Mouse (Mus musculus) cerebellum, postnatal 14 days (tissue): ENCODE measurements around the gene Tada3.

Experiments used
- DNase-seq, 2 experiments: peaks; one replicate each; pipeline ENCODE4 v3.0.0; 2021; ENCODE audit warnings: mixed read lengths in 2 of 2

Gene Tada3

DNA sequence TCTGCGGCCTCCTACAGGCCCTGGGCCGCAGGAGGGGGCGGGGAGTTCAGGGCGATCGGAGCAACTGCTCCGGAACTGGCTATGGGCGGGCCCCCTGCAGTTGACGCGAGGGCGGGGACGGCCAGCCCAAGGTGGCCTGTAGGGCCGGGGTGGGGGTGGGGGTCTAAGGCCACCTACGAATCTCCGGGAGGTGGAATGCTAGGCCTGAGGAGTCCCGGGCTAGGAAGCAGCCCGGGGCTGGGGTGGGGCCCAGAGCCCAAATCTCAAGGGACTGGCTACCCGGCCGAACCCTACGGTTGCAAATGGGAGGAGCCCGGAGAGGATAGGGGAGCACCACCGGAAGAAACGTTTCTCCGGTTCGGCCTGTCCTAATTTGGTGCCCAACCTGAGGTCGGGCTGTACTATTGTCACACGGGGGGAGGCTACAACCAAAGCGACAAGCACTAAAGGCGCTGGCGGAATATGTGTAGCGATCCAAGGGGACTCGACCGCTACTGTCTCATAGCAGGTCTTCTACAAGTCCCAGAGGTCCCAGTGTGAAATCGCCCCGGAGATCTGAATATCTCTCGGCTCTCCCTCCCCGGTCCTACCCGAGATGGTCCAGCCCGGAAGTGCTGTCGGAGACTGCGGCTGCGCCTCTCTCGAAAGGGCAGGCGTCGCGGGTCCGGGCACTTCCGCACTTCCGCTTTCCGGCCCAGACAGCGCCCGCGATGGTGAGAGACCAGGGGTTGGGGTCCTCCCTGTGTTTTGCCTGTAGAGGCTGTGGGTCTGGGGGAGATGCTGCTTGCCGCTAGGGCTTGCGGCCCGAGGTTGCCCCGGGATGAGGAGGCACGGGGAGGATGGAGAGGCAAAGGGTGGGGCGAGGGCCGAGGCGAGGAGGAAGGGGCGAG lies at the start of gene Tada3, which contains the start of gene Arpc4:
Gene Tada3, minus strand, starts transcription at position 388 of the 890 bp plus-strand sequence.
Gene Arpc4, plus strand, starts transcription at position 620 of the 890 bp plus-strand sequence.
- peak; percentile 93 to 94 for DNase-seq

DNA sequence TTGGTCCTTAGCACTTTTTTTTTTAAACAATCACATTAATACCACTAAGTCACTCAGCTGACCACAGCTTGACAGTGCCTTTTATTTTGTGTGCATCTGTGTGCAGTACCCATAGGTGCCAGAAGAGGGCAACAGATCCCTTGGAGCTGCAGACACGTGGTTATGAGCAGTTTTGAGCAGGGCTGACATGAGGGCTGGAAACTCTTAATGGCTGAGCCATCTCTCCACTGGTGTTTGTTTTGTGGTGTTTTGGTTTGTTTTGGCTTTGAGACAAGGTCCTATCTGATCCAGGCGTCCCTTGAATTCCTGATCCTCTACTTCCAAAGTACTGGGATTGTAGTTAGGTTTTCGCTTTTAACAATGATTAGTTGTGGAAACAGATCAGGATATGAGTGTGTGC lies 49.7 kb upstream of the Tada3 start:
- peak; percentile 59 to 83 for DNase-seq

DNA sequence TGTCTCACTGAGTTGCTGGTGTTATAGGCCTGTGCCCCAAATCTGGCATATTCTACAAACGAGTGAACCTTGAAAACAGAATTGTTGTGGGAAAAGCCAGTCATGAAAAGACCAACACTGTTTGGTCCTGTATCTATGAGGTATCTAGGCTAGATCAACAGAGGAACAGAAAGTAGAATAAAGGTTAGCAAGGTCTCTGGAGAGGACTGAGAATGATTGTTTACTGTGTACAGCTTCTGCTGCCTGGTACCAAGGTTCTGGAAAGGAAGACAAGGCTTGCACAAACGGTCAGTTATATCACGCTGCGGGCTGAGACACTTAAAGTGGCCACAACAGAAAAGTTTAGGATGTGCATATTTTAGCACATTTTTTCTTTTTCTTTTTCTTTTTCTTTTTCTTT lies 49.0 kb upstream of the Tada3 start:
- no peak for DNase-seq

DNA sequence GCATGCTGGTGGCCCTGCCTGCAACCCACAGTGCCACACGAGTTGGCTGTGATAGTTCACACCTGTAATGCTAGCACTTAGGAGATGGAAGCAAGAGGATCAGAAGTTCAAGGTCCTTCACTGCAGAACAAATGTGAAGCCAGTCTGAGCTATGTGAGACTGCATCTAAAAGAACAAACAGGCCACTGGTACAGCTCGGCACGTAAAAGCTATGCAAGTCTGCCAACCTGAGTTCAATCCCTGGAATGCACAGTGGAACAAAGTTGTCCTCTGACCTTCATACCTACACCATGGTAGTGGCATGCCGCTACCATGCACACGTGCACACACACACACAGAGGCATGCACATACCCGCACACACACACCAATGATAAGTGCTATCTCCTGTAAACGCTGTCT lies 46.5 kb upstream of the Tada3 start:
- DNase-seq = peak in 1 of 2 experiments; percentile 42

GRCm38 (mm10) chr6:113423000-113423399 lies 45.3 kb upstream of the Tada3 start:
- DNase-seq = no peak

DNA sequence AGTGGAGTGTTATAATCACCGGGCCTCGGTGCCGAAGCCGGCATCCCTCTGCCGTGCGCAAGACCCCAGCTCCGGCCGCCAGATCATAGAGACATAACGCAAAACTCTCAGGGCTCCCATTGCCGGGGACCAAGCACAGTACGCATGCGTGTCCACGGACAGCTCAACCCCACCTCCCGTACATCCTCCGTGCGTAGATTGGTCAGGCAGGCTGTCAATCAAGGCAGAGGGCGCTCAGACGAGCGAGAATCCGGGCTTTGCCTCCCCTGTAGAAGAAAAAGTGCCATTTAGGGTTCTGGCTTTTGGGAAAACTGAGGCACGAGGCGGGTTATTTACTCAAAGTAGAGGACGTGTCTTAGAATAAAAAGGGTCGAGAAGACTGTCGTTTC lies 41.5 kb upstream of the Tada3 start, which contains the start of gene Rpusd3:
Gene Rpusd3, minus strand, starts transcription at position 142 of the 389 bp plus-strand sequence.
- peak; percentile 99 to 100 for DNase-seq

GRCm38 (mm10) chr6:113418441-113419198 lies 40.9 kb upstream of the Tada3 start:
- DNase-seq = peak in 1 of 2 experiments; percentile 50

DNA sequence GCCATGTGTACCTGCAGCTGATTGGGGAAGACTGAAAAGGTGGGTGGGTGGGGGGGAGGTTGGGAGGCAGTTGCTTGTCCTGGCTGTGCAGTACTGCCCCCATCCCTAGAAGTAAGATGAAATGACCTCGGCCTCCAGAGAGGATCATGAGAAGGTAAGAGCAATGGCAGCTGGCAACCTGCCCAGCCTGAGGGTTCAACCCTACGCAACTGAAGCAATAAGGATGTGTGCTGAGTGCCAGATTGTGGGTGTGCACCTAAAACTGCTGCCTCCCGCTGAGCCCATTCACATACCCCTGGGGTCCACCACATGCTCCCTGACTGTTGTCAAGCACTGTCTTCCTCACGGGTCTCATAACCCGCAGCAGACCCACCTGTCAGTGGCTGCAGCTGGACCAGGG lies 38.7 kb upstream of the Tada3 start:
- DNase-seq = peak in 1 of 2 experiments; percentile 42

DNA sequence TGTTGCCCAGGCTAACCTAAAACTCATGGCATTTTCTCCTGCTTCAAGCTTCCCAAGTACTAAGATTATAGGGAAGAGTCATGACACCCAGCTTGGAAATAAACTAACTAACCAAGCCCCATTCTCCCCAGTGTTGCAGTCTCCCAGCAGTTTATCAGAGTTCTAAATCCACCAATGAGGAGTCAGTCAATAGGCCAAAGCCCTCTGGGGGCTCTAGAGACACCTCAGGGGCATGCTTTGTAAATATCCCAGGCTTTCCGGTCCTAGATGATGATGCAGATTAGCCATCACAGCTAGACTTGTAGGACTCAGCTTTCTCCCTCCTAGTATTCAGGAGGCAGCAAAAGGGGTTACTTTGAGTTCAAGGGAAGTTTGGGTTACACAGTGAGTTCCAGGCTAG lies 32.3 kb upstream of the Tada3 start:
- no peak for DNase-seq

DNA sequence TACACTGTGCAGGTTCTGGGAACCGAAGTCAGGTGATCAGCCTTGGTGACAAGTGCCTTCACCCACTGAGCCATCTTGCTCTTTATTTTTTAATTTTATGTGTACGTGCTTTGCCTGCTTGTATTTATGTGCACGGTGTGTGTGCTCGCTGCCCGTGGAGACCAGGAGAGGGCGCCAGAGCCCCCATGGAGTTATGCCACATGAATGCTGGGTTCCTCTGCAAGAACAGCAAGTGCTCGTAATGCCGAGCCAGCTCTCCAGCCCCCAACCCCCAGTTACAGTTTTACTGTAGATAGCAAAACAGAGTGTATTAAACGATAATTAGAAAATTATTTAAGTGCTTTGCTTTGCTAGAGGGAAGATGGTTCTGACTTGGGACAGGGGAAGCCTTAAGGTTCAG lies 29.0 kb upstream of the Tada3 start:
- DNase-seq = peak in 1 of 2 experiments; percentile 50

- no peak for DNase-seq
These were observed 27.8 kb upstream of the Tada3 start for GRCm38 (mm10) chr6:113405483-113405882.

DNA sequence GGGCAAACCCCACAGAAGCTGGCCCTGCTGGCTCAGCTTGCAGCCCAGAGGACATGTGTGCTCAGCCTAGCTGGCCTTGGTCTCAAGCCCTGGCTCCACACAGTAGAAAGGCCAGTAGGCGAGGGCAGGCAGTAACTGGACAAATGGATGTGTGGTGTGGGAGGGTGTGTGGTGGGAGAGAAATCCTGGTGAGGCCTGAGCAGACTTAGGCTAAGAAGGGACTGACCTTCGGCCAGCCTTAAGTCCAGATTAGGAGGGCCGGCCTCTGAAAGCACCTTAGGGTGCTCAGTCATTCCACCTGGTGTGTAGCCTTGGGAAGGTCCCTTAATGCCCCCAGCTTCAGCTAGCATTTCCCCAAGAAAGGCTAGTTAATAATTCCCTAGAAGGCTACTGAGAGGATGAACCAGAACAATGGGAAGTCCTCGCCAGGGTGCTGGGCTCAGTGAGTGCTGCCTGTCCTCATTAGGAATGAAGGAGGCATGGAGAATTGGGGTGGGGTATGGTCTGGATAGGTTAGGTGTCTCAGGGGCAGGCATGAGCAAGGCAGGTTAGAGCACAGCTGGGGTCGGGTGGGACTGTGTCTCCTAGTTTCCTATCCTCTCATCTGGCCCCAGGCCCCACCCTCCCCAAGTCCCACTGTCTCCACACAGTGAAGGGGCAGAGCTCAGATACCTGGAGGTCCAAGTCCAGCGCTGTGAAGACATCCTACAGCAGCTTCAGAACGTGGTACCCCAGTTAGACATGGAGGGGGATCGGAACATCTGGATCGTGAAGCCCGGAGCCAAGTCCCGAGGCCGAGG lies 27.2 kb upstream of the Tada3 start:
- DNase-seq = peak in 1 of 2 experiments; percentile 29

GRCm38 (mm10) chr6:113402094-113402493 lies 24.4 kb upstream of the Tada3 start:
- peak; percentile 71 to 78 for DNase-seq

DNA sequence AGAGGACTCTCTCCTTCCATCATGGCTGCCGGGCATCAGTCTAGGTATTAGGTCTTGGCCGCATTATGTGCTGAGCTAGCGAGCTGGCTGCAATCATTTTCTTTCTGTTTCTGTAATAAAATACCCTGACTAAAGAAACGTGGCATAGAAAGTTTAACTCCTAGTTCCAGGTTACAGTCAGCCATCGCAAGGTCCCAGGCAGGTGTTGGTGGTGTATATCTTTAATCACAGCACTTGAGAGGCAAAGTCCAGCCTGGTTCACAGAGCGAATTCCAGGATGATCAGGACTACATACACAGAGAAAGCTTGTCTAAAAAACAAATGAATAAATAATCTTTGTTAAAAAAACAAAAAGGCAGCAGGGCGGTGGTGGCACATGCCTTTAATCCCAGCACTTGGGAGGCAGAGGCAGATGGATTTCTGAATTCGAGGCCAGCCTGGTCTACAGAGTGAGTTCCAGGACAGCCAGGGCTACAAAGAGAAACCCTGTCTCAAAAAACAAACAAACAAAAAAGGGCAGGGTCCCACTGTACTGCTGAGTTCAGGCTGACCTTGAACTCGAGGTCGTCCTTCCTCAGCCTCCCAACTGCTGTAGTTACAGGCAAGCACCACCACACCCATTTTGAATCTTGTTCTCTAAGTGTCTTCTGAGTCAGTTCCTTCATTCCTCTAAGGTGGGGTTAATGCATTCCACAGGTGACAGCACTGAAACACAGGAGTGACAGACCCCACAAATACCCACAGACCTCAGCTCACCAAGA lies 18.8 kb upstream of the Tada3 start:
- DNase-seq = no peak

DNA sequence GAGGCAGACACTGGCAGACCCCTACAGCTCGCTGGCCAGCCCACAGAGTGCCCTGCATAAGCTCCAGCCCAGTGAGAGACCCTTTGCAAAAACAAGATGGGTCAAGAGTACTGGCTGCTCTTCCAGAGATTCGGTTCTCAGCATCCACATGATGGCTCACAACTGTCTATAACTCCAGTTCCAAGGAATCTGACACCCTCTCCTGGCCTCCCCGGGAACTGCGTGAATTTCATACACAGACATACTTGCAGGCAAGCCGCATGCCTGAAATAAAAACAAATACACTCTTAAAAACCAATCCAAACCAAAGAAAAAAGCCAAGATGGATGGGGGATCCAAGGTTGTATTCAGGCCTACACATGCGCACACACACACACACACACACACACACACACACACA lies 17.8 kb upstream of the Tada3 start:
- DNase-seq = no peak

DNA sequence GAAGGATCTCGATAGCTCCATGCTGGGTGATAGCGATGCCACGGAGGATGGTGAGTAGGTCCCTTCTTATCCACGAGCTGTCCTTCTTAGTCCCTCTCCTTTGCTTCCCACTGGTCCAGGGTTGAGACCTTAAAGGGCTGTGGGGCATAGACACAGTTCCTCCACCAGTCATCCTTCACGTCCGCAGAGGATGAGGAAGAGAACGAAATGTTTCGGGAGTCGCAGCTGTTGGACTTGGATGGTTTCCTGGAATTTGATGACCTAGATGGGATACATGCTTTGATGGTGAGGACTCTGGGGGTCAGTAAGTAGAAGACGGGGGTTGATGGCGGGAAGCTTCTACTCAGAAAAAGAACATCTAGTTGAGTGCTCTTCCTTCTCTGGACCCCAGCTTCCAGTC lies 17.1 kb upstream of the Tada3 start:
- DNase-seq = no peak

DNA sequence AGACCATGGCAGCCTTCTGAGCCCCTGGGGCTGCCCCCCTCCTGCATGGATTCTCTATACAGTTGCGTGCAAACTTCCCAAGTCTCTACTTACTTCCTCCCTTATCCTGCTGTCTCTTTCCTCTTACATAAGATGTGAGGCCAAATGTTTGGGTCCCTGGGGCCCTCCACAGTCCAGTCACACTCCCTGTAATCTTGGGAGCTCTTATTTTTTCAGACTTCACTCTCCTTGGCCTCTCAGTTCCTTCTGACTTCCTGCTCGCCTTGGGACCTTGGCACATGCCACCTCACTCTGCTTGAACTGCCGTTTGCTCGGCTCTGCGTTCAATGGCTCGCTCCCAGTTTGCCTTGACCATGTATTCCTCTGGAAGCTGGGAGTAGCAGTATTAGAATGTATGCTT lies 16.3 kb upstream of the Tada3 start:
- no peak for DNase-seq

- DNase-seq = peak; percentile 65 to 71
These were observed 14.8 kb upstream of the Tada3 start for GRCm38 (mm10) chr6:113392387-113393071.

DNA sequence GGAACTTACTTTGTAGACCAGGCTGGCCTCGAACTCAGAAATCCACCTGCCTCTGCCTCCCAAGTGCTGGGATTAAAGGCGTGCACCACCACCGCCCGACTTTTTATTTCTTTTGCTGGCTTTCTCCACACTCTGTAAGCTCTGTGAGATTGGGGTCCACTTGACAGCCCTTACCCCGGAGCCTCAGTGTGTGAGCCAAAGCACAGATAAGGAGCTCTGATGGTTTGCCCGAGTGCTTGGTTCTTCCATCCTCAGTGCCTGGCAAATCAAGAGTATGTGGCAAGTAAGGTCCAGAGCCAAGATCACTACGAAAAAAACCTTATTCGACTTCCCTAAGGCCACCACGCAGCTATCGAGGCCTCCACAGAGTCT lies 14.3 kb upstream of the Tada3 start:
- no peak for DNase-seq

GRCm38 (mm10) chr6:113390715-113391114 lies 13.0 kb upstream of the Tada3 start:
- DNase-seq = no peak

GRCm38 (mm10) chr6:113388960-113389359 lies 11.3 kb upstream of the Tada3 start, which contains the start of gene Ttll3:
Gene Ttll3, plus strand, starts transcription at chr6:113389260.
- no peak for DNase-seq
